Mouse (Mus musculus): ENCODE measurements at regions not wholly inside any gene's neighbourhood (a gene's known extent, or its start where the extent isn't known, plus 50 kb on each side); places are given as distances from the start of the nearest gene placed in this dataset.
A peak's percentile ranks its signal among the peaks of the same experiment; 100 is the strongest.

DNA sequence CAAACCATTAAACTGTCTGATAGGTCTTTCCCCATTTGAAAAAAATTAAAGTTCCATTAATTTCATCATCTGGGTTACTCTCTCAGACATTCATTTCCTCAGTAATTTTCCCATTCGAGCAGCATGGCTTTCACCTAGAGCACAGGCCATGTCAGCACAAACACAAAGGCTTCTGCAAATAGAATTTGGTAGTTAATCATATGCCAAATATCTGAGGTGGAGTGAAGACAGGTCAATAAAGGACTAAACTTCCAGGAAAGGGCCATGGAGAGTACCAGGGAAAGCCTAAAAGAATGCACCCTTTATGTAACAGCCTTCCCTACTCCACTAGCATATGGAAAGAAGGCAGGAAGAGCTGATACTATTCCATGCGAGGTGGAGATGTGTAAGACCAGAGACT is 150.3 kb upstream of the Gimd1 start:
- DNase-seq (ENCODE audit: low read depth, low spot score), result no peak

DNA sequence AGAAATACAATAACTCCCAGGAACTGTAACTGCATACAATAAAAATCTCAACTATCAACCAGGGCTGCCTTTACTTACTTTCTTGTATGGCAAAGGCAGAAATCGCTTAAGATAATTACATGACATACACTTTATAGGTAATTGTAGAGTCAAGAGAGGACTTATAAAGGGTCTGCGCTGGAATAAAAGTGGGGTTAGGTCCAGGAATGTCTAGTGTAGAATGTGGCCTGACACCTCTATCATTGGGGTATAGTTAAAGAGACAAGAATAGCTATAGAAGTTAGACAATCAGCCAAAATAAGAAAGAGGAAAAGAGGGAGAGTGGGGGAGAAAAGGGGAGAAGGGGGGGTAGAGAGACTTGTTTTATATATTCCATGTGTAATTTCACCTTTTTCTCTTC is 144.8 kb upstream of the Gimd1 start:
- no peak for DNase-seq (ENCODE audit: low read depth, low spot score)

DNA sequence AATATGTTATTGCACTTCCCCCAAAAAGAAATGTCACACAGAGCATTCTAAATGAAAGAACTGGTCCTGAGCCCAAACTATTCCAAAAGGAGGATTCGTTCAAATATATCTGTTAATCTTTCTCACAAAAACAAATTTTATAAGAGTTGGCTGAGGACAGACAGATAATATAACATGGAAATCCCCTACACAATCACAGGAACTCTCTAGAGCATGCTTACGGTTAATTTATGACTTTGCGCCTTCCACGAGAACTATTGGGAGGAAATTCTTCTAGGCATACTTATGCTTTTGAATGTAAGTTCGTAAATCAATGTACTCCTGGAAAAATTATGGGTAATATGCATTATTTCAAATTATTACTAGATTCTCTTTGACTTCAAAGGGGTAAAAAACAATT is 144.1 kb upstream of the Gimd1 start:
- no peak for DNase-seq (ENCODE audit: low read depth, low spot score)

DNA sequence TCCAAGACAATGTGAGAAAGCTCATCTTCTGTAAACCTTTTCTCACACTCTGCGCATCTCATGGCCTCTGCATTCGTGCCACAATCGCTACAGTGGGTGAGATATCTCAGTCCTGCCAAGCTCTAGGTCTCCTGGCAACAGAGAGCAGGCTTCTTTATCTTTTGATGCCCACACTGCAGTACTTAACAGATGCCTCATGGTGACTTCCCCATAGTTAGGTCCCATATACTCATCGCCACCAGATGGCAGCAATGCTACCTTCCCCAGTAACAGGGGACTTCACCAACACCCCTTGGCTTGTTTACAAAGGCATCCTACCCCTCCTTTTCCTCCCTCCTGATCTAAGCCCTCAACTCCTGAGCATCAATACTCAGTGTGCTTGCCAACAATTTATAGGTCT is 123.5 kb upstream of the Gimd1 start:
- peak; percentile 56 for DNase-seq (ENCODE audit: low read depth, low spot score)

DNA sequence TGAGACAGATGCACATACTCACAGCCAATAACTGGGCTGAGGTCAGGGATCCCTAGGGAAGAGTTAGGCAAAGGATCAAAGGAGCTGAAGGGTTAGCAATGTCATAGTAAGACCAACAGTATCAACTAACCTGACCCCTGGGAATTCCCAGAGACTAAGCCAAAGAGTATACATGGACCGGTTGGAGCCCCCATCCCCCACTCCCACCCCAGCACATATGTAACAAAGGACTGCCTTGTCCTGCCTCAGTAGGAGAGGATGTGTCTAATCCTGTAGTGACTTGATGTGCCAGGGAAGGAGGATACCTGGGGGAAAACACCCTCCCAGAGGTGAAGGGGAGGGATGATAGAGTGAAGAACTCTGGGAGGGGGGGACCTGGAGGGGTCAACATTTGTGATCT is 119.4 kb upstream of the Gimd1 start:
- no peak for DNase-seq (ENCODE audit: low read depth, low spot score)

DNA sequence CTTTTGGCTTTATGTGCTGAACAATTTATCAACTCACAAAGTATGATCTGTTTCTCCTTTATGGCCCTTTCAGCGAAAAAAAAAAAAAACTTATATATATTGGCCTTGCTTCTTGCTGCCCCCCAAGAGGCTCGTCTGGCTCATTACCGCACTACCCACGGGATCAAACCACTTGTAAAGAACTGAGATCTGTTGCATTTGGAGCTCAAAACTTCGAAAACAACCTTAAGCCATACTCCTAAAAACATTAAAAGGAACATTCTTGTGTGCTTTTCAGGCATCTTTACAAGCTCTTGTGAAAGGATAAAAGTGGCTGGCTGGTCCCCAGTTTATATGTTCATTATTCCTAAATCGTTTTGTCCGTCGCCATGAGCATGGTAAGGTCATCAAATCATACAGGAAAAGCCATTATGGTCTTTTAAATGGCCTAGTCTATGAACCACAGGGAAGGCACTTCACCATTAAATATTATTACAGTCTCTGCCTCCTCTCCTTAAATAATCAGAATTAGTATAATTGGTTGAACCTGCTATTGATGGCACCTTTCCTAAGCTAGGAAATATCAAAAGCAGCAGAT is 117.0 kb upstream of the Gimd1 start:
- no peak for DNase-seq (ENCODE audit: low read depth, low spot score)

DNA sequence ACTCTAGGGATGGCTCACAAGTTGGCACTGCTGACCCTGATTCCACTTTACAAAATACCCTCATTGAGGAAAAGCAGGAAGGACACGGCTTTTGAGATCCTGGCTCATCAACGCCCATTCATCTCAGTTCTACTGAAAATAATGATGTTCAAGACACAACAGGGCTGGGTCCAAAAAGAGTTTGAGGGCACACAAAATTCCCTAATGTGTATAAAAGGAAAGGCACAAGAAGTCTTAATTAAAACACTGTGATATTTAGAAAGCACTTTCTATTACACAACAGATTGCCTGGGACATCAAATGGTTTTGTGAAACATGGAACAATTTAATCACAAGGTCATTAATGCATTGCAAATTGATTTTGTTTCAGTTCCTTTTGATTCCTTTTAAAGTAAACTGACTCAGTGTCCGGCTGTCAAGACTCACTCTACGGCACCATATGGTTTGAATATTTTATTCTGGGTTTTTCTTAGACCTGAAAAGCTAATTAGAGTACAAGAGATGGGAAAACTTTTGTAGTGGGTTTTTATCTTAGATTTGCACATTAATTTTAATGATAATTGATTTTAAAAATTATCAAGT is 96.2 kb upstream of the Gimd1 start:
- no peak for DNase-seq (ENCODE audit: low read depth, low spot score)

DNA sequence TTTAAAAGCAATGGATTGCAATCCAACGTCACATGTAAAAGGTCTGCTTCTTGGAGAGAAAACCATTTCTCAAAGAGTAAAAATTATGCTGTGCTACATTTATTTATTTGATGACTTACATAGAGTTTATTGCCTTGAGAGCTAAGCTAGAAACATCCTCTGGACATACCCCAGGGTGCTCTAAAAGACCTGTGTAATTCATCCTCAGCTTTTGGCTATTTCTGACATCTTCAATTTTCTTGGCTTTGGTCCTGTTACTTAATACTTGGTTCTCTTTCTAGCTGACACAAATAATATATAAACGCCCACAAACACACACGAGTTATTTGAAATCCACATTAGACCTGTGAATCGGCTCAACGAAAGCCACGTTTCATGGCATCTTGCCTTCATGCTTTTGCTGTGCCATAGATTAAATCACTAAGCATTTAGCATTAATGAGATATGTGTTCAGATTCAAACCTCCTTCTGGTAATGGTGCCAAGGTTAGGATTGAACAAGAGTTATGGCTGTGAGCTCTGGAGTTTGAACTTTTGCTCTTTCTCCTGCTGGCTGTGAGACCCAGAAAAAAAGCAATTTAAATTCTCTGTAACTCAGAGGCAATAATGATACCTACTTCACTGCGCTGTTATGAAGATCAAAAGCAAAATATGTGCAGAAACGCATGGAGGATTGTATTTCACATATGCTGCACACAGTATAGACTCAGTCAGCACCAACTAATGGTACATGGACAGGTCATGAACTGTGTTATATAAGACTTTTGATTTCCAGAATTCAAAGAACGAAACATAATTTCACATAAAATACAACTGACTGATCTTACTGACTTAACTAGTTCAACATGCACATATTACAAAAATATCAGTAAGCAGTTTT is 89.6 kb upstream of the Gimd1 start:
- no peak for DNase-seq (ENCODE audit: low read depth, low spot score)

DNA sequence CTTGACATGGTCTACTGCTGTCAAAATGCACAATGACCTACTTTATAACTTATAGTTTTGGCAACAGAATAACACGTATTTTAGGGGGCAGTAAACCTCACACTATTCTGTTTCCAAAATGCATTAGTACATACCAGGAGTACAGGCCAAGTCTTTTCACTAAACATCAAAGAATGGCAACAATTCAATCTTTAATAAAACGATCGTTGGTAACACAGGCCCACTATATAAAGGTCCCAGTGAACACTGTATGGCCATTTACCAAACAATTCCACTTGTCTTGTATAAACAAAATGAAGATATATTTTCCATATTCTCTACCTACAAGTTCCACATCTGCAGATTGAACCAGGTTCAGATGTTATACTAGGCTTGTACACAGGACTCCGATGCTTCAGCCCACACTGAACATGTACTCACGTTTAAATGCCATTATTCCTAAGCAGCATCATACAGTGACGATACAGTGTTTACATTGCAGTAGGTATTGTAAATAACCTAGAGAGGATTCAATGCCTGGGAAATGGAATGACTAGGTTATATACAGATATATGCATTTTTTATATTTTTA is 78.3 kb upstream of the Gimd1 start:
- DNase-seq (ENCODE audit: low read depth, low spot score), result no peak

DNA sequence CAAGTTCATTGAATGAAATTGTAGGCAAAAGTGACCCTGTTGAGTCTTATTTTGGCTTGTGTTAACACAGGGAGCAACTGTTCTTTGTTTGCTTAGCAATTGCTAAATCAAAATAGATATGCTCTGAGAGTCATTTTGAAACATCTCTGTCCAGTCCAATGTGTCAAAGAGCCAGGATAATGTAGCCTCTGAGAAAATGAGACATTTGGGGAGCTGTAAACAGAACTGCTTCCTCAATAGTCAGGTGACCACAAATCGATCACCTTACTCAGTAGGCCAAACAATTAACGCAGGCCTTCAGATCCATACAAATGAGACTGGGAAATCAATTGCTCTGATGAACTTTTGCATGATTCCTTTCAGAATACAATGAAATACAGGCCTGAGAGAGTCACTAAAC is 63.9 kb upstream of the Gimd1 start:
- DNase-seq (ENCODE audit: low read depth, low spot score), result no peak

DNA sequence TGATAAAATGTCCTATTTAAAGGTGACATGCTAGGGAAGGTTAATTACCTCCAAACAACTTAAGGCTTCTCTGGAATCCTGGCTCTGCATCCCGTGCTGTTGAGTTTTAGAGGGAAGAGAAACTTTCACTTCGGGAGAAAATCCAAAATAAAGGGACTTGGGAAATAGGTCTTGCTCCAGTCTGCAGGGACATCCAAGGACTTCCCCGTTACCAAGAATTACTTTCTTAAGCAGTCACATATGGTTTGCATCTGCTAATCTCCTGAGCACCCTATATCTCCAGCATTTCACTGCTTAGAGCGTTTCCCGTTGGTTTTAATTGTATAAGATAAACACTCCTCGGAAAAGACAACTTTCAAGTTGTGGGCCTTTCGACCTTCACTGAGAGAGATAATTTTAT is 63.3 kb upstream of the Gimd1 start:
- no peak for DNase-seq (ENCODE audit: low read depth, low spot score)

All from brain, adult 2 months (tissue).